Mouse (Mus musculus) kidney, embryonic 15.5 days (tissue): ENCODE results near the gene Creb3l2. TPM values are rescaled to one million over a fixed set of nuclear protein-coding genes. Genes with fewer than 3 reads are reported as not detected.

Source experiments
- ATAC-seq: fragments of 200-750 bp; cut with Nextera tagmentation; replicated peaks from 2 replicates; pipeline ENCODE4 v1.8.0; 2017; ENCODE audit warnings: moderate TSS enrichment; ENCODE audit not compliant: low FRiP score
- H3K27ac ChIP-seq: fragments of 300-500 bp; sonication (generic); 2 replicates; pipeline ENCODE4 v1.5.1; 2015; ENCODE audit warnings: mild to moderate bottlenecking, inconsistent platforms
- H3K27me3 ChIP-seq: fragments of 300-500 bp; sonication (generic); 2 replicates; pipeline ENCODE4 v1.6.1; 2015; ENCODE audit warnings: inconsistent platforms
- H3K36me3 ChIP-seq: fragments of 300-500 bp; sonication (generic); 2 replicates; pipeline ENCODE4 v1.6.1; 2015; ENCODE audit warnings: inconsistent platforms
- H3K4me1 ChIP-seq: fragments of 300-500 bp; sonication (generic); 2 replicates; pipeline ENCODE4 v1.6.1; 2015; ENCODE audit warnings: inconsistent platforms
- H3K4me2 ChIP-seq: fragments of 300-500 bp; sonication (generic); 2 replicates; pipeline ENCODE4 v1.6.1; 2015; ENCODE audit warnings: moderate library complexity, mild to moderate bottlenecking, inconsistent platforms
- H3K4me3 ChIP-seq: fragments of 300-500 bp; sonication (generic); replicated peaks from 2 replicates; pipeline ENCODE4 v1.5.1; 2015; ENCODE audit warnings: mild to moderate bottlenecking, inconsistent platforms
- H3K9ac ChIP-seq: fragments of 300-500 bp; sonication (generic); 2 replicates; pipeline ENCODE4 v1.6.1; 2015; ENCODE audit warnings: mild to moderate bottlenecking, inconsistent platforms
- H3K9me3 ChIP-seq: fragments of 300-500 bp; sonication (generic); replicated peaks from 2 replicates; pipeline ENCODE4 v1.6.1; 2016; ENCODE audit warnings: inconsistent platforms
- WGBS: fragments of 180-500 bp; shearing (Covaris S2); methylation state at CpG from one replicate; pipeline ENCODE4 v1.1.7; 2015; ENCODE audit warnings: mixed read lengths; 5-methylcytosine and 5-hydroxymethylcytosine counted together
- polyA plus RNA-seq: library from polyadenylated mRNA; unstranded; fragments of >200 nt; fragmentation: Nextera tagmentation; extraction: Ambion mirVana; gene quantifications from 2 replicates; pipeline ENCODE4 v1.2.1, GENCODE M21; 2015

Creb3l2 gene
- polyA plus RNA-seq, 1 experiment from 2014 or later = 31.1 TPM

GRCm38 (mm10) chr6:37283336-37283735 lies 158.6 kb downstream of the Creb3l2 start:
- Histone ChIP-seq H3K9ac (no peak overlapping the region), H3K4me3 (no peak overlapping the region), H3K4me2 (no peak overlapping the region), H3K9me3 (no peaks in the 10 kb centered on the region), H3K27ac (no peak overlapping the region), H3K27me3 (no peaks in the 10 kb centered on the region), H3K4me1 (no peaks in the 10 kb centered on the region), H3K36me3 (no peaks in the 10 kb centered on the region)
- WGBS = 20% methylated on average over 2 of the region's 2 CpGs
- no peak for ATAC-seq

- Histone ChIP-seq H3K4me2 (no peak overlapping the region), H3K9me3 (no peaks in the 10 kb centered on the region), H3K36me3 (no peaks in the 10 kb centered on the region), H3K4me1 (no peaks in the 10 kb centered on the region), H3K27ac (no peak overlapping the region), H3K27me3 (no peaks in the 10 kb centered on the region), H3K9ac (no peak overlapping the region), H3K4me3 (no peak overlapping the region)
- no peak for ATAC-seq
- WGBS = 52% methylated on average over 1 of the region's 1 CpGs
Measured at GRCm38 (mm10) chr6:37282659-37283058, 159.3 kb downstream of the Creb3l2 start.

Other genes starting within 250 kb of the Creb3l2 start
- 0.39 and 0.55 TPM in 2 replicates for gene Dgki, start 142.0 kb downstream of the Creb3l2 start, polyA plus RNA-seq
- gene Akr1d1, start 88.0 kb upstream of the Creb3l2 start, polyA plus RNA-seq = 0.64 and 0.88 TPM in 2 replicates